Mouse (Mus musculus): ENCODE results near the gene Lgalsl. TPM values are rescaled to one million over a fixed set of nuclear protein-coding genes. Genes with fewer than 3 reads are reported as not detected.

Gene Lgalsl
- 39.1 and 45.7 TPM in 2 replicates for polyA plus RNA-seq (2014; fragmentation: Nextera tagmentation; extraction: Ambion mirVana)

DNA sequence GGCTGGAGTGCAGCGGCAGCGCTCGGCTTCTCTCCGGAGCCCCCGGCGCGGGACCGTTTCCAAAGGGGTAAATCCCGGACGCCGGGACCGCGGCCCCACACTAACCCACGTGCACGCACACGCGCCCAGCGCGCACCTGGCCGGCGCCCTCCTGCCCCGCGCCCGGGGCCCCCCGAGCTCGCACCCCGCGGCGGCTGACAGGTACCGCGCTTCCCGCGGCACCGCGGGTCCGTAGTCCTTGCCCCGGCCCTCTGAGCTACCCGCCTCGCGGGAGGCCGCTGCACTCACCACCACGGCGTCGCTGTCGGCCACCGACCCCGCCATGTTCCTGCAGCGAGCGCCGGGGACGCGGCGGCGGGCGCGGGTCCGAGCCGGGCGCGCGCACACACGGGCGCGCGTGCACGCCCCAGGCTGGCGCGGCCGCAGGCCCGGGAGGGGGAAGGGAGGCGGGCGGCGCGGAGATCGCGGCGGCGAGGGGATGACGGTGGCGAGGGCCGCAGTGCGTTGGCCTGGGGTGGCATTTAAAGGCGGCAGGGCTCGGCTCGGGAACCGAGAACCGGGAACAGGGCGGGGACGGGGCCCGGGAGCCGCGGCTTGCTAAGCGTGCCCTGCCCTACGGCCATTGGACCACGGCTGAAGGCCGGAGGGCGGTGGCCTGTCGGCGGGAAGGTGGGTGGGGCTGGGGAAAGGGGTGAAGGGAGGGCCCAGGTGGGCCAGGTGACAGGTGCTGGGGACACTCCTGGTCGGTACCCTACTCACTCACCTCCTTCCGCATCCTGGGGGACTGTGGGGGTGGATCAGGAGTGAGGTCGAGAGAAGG is at the start of gene Lgalsl:
TSS of gene Lgalsl (minus strand) at position 371 of the 820 bp plus-strand sequence.
- Histone ChIP-seq H3K27me3 (ENCODE audit: control insufficient read depth, insufficient read depth, low read length) (no peaks in the 10 kb centered on the region; the same call in 1 of the 2 replicates), H3K9me3 (replicated peaks; ENCODE audit: control insufficient read depth, low read length) (no peaks in the 10 kb centered on the region), H3K4me1 (ENCODE audit: control insufficient read depth, insufficient read depth, low read length) (peaks cover 5% of the 10 kb centered on the region; the same call in 1 of the 2 replicates), H3K9ac (ENCODE audit: low read depth, low read length) (peak within 1 kb of the TSS; percentile 93), H3K4me2 (peak within 1 kb of the TSS; percentile 84), H3K4me3 (ENCODE audit: low read depth, low read length) (peak within 1 kb of the TSS; percentile 86), H3K36me3 (ENCODE audit: control insufficient read depth, insufficient read depth, low read length) (peaks cover 6% of the 10 kb centered on the region), H3K27ac (ENCODE audit: low read depth, low read length) (peak within 1 kb of the TSS; percentile 87)
- WGBS (ENCODE audit: insufficient replicate concordance) = under 1% methylated on average over 97 of the region's 102 CpGs
- peak; percentile 79 for ATAC-seq (replicated peaks; ENCODE audit: insufficient number of reproducible peaks, low FRiP score, low TSS enrichment)

- Histone ChIP-seq H3K27me3 (ENCODE audit: control insufficient read depth, insufficient read depth, low read length) (no peaks in the 10 kb centered on the region), H3K9ac (ENCODE audit: low read depth, low read length) (no peak overlapping the region), H3K4me1 (ENCODE audit: control insufficient read depth, insufficient read depth, low read length) (no peaks in the 10 kb centered on the region), H3K36me3 (ENCODE audit: control insufficient read depth, insufficient read depth, low read length) (no peaks in the 10 kb centered on the region), H3K27ac (ENCODE audit: low read depth, low read length) (no peak overlapping the region), H3K4me3 (ENCODE audit: low read depth, low read length) (no peak overlapping the region), H3K9me3 (replicated peaks; ENCODE audit: control insufficient read depth, low read length) (no peaks in the 10 kb centered on the region), H3K4me2 (no peak overlapping the region)
- ATAC-seq (replicated peaks; ENCODE audit: insufficient number of reproducible peaks, low FRiP score, low TSS enrichment) = no peak
- WGBS (ENCODE audit: insufficient replicate concordance) = 79% methylated on average over 5 of the region's 5 CpGs
These were observed 47.8 kb upstream of the Lgalsl start for GRCm38 (mm10) chr11:20878644-20879043.

GRCm38 (mm10) chr11:20877578-20878096 is 46.8 kb upstream of the Lgalsl start:
- H3K27ac ChIP-seq (ENCODE audit: low read depth, low read length) = no peak overlapping the region
- no peak overlapping the region for H3K9ac ChIP-seq (ENCODE audit: low read depth, low read length)
- H3K27me3 ChIP-seq (ENCODE audit: control insufficient read depth, insufficient read depth, low read length) = no peaks in the 10 kb centered on the region
- H3K4me3 ChIP-seq (ENCODE audit: low read depth, low read length) = no peak overlapping the region
- no peaks in the 10 kb centered on the region for H3K36me3 ChIP-seq (ENCODE audit: control insufficient read depth, insufficient read depth, low read length)
- H3K9me3 ChIP-seq (replicated peaks; ENCODE audit: control insufficient read depth, low read length) = no peaks in the 10 kb centered on the region
- H3K4me2 ChIP-seq = no peak overlapping the region
- ATAC-seq (replicated peaks; ENCODE audit: insufficient number of reproducible peaks, low FRiP score, low TSS enrichment) = no peak
- no peaks in the 10 kb centered on the region for H3K4me1 ChIP-seq (ENCODE audit: control insufficient read depth, insufficient read depth, low read length)
- 90% methylated on average over 3 of the region's 3 CpGs for WGBS (ENCODE audit: insufficient replicate concordance)

GRCm38 (mm10) chr11:20873386-20873785 is 42.5 kb upstream of the Lgalsl start:
- Histone ChIP-seq H3K9me3 (replicated peaks; ENCODE audit: control insufficient read depth, low read length) (no peaks in the 10 kb centered on the region), H3K4me3 (ENCODE audit: low read depth, low read length) (no peak overlapping the region), H3K4me1 (ENCODE audit: control insufficient read depth, insufficient read depth, low read length) (peaks cover 5% of the 10 kb centered on the region), H3K27ac (ENCODE audit: low read depth, low read length) (no peak overlapping the region), H3K36me3 (ENCODE audit: control insufficient read depth, insufficient read depth, low read length) (no peaks in the 10 kb centered on the region), H3K9ac (ENCODE audit: low read depth, low read length) (no peak overlapping the region), H3K27me3 (ENCODE audit: control insufficient read depth, insufficient read depth, low read length) (no peaks in the 10 kb centered on the region), H3K4me2 (no peak overlapping the region)
- no peak for ATAC-seq (replicated peaks; ENCODE audit: insufficient number of reproducible peaks, low FRiP score, low TSS enrichment)
- WGBS (ENCODE audit: insufficient replicate concordance) = 74% methylated on average over 5 of the region's 5 CpGs

DNA sequence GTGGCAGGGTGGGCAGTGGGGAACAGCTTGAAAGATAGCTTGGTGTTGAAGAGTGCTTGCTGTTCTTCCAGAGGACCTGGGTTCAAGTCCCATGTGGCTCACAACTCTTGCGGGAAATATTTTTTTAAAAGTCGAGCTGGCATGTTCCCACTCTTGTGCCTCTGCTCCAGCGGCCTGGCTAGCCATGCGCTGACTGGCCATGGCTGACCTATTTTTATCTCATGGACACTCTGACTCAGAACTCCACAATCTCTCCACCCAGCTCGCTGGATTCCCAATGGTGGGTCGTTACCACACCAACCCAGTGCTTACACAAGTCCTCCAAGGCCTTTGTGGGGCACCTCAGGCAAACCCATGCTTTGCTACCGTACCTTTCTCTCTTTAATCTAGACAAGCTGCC is 42.1 kb upstream of the Lgalsl start:
- no peak overlapping the region for H3K27ac ChIP-seq (ENCODE audit: low read depth, low read length)
- no peak for ATAC-seq (replicated peaks; ENCODE audit: insufficient number of reproducible peaks, low FRiP score, low TSS enrichment)
- no peaks in the 10 kb centered on the region for H3K9me3 ChIP-seq (replicated peaks; ENCODE audit: control insufficient read depth, low read length)
- H3K4me2 ChIP-seq = no peak overlapping the region
- H3K9ac ChIP-seq (ENCODE audit: low read depth, low read length) = no peak overlapping the region
- WGBS (ENCODE audit: insufficient replicate concordance) = 35% methylated on average over 7 of the region's 7 CpGs
- H3K4me3 ChIP-seq (ENCODE audit: low read depth, low read length) = no peak overlapping the region
- H3K36me3 ChIP-seq (ENCODE audit: control insufficient read depth, insufficient read depth, low read length) = no peaks in the 10 kb centered on the region
- H3K4me1 ChIP-seq (ENCODE audit: control insufficient read depth, insufficient read depth, low read length) = peaks cover 5% of the 10 kb centered on the region
- H3K27me3 ChIP-seq (ENCODE audit: control insufficient read depth, insufficient read depth, low read length) = no peaks in the 10 kb centered on the region

DNA sequence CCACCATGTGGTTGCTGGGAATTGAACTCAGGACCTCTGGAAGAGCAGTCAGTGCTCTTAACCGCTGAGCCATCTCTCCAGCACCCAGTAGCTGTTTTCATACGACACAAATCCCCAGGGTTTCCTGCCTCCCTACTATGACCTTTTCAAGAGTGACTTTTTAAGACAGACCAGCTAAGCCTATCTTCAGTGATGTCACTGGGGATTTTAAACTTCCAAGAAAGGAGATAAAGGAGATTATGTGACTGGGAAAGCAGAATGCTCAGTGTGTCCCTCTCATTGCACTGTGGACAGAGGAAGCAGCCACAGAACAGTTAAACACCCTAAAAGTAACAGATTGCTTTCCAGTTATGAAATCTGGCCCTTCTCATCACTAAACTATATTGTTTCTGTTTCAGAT is 41.6 kb upstream of the Lgalsl start:
- Histone ChIP-seq H3K9me3 (replicated peaks; ENCODE audit: control insufficient read depth, low read length) (no peaks in the 10 kb centered on the region), H3K4me1 (ENCODE audit: control insufficient read depth, insufficient read depth, low read length) (peaks cover 5% of the 10 kb centered on the region), H3K27me3 (ENCODE audit: control insufficient read depth, insufficient read depth, low read length) (no peaks in the 10 kb centered on the region), H3K27ac (ENCODE audit: low read depth, low read length) (no peak overlapping the region), H3K9ac (ENCODE audit: low read depth, low read length) (no peak overlapping the region), H3K4me3 (ENCODE audit: low read depth, low read length) (no peak overlapping the region), H3K4me2 (no peak overlapping the region), H3K36me3 (ENCODE audit: control insufficient read depth, insufficient read depth, low read length) (no peaks in the 10 kb centered on the region)
- 64% methylated on average over 2 of the region's 2 CpGs for WGBS (ENCODE audit: insufficient replicate concordance)
- no peak for ATAC-seq (replicated peaks; ENCODE audit: insufficient number of reproducible peaks, low FRiP score, low TSS enrichment)

DNA sequence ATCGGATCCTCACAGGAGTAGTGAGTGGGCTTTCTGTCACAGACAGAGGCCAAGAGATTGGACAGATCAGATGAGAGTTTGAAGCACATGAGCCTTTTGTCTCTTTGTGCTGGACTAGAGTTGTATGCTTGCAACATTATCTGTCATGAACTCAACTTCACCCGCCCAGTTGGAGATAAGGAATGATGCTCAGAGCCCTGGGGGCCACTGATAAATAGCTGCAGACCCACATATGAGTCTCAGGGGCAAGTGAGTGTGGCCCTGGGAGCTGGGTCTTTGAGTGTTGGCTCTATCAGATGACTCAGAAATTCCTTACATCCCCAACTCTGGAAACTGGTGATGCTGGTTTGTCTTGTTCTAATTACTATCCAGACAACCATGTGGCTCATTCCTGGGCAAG is 39.1 kb upstream of the Lgalsl start:
- Histone ChIP-seq H3K9ac (ENCODE audit: low read depth, low read length) (no peak overlapping the region), H3K27me3 (ENCODE audit: control insufficient read depth, insufficient read depth, low read length) (no peaks in the 10 kb centered on the region), H3K4me2 (no peak overlapping the region), H3K36me3 (ENCODE audit: control insufficient read depth, insufficient read depth, low read length) (no peaks in the 10 kb centered on the region), H3K9me3 (replicated peaks; ENCODE audit: control insufficient read depth, low read length) (no peaks in the 10 kb centered on the region), H3K4me1 (ENCODE audit: control insufficient read depth, insufficient read depth, low read length) (peaks cover 5% of the 10 kb centered on the region), H3K4me3 (ENCODE audit: low read depth, low read length) (no peak overlapping the region), H3K27ac (ENCODE audit: low read depth, low read length) (no peak overlapping the region)
- WGBS (ENCODE audit: insufficient replicate concordance) = 39% methylated on average over 2 of the region's 2 CpGs
- no peak for ATAC-seq (replicated peaks; ENCODE audit: insufficient number of reproducible peaks, low FRiP score, low TSS enrichment)

GRCm38 (mm10) chr11:20865450-20865849 is 34.6 kb upstream of the Lgalsl start:
- Histone ChIP-seq H3K27ac (ENCODE audit: low read depth, low read length) (no peak overlapping the region), H3K9ac (ENCODE audit: low read depth, low read length) (no peak overlapping the region), H3K27me3 (ENCODE audit: control insufficient read depth, insufficient read depth, low read length) (no peaks in the 10 kb centered on the region), H3K9me3 (replicated peaks; ENCODE audit: control insufficient read depth, low read length) (no peaks in the 10 kb centered on the region), H3K4me2 (no peak overlapping the region), H3K4me3 (ENCODE audit: low read depth, low read length) (no peak overlapping the region), H3K4me1 (ENCODE audit: control insufficient read depth, insufficient read depth, low read length) (peaks cover 5% of the 10 kb centered on the region), H3K36me3 (ENCODE audit: control insufficient read depth, insufficient read depth, low read length) (no peaks in the 10 kb centered on the region)
- no peak for ATAC-seq (replicated peaks; ENCODE audit: insufficient number of reproducible peaks, low FRiP score, low TSS enrichment)
- 84% methylated on average over 3 of the region's 3 CpGs for WGBS (ENCODE audit: insufficient replicate concordance)

Measured in heart, embryonic 11.5 days (tissue).